Mouse (Mus musculus) cerebellum, postnatal 36 days (tissue): ENCODE results near the gene B4galnt3.

ENCODE experiments used
- DNase-seq, 2 experiments: peaks; one replicate each; pipeline ENCODE4 v3.0.0; 2021 to 2022; ENCODE audit warnings: mixed read lengths in 2 of 2

B4galnt3 gene

DNA sequence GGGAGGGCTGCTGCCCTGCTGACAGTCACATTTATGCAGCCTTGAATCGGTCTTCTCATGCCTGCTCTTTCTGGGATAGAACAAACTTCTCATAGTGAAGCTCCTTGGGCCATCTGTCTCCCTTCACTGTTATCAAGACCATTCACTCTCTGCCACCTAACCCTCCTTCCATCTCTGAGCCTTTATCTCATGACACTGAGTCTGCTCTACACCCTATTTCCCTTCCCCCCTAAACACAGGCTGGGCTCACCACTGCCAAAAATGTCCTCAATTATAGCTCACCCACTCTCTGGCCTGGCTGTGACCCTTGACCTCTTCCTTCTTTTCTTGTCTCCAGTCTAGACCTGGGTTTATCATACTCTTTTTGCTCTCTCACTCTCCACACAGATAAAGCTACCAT, 77.7 kb downstream of the B4galnt3 start:
- DNase-seq: no peak

DNA sequence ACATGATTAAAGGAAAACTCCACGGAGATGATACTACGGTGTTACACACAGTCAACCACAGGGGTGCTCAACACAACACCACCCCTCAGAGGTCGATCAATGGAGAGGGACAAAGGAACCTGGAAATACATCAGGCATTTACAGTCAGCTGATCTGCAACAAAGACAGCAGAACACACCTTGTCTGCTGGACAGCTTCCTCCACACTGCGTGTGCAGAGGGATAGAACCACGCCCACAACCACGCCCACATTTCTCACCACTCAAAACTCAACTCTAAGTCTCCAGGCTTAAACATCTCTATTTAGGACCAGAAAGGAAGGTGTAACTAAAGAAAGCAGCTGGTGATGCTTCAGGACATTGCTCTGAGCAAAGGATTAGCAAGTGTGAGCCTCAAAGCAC, 82.8 kb downstream of the B4galnt3 start:
- no peak for DNase-seq

DNA sequence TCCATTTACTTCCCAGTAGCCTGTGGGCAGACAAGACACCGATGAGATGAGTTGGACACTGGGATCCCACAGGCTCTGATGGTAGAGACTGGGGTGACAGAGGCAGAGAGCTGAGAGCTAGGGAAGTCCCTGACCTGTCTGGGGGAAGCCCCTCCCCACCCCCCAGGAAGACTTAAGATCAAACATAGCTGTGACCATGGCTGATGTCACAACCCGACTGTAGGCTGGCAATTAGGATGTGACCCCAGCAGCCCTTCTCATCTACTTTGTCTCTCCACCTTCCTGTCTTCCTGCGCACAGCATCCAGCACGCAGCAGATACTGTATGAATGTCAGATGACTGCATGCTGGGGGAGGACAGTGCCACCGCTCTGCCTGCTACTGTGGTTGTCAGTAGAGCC, 87.8 kb downstream of the B4galnt3 start:
- DNase-seq: no peak

DNA sequence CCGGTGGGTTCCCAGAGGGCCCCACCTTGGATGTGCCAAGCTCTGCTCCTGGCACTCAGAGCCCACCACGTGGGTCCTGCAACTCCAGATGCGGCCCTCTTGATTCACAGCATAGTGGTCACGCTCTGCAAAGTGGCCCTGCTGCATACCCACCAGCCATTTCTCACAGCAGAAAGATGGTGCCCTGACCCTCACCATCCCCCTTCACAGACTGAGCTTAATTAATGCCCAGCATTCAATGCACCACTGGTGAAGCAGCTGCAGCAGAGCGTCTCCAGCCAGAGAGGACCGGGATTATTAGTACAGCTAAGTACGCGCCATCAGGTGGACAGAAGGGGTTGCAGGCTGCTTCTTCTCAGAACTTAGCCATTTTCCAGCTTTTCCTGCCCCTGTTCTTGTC, 92.0 kb downstream of the B4galnt3 start:
- DNase-seq: no peak

DNA sequence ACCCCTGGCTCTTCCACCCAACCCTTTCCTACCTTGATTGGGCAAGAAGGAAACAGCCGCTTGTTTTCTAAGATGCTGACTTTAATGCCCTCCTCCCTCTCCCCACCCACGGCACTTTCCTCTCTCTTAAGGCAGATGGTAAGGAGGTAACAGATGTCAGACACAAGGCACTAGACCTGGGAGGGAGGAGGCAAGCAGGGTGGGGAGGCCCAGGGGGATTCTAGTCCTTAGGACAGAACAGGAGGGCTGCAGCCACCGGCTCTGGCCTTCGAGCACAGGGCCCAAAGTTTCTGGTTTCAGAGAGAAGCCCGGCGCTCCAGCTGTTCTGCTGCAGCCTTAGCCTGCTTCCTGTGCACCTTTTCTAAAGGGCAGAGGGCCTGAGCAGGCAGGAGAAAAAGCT, 92.4 kb downstream of the B4galnt3 start:
- no peak for DNase-seq

DNA sequence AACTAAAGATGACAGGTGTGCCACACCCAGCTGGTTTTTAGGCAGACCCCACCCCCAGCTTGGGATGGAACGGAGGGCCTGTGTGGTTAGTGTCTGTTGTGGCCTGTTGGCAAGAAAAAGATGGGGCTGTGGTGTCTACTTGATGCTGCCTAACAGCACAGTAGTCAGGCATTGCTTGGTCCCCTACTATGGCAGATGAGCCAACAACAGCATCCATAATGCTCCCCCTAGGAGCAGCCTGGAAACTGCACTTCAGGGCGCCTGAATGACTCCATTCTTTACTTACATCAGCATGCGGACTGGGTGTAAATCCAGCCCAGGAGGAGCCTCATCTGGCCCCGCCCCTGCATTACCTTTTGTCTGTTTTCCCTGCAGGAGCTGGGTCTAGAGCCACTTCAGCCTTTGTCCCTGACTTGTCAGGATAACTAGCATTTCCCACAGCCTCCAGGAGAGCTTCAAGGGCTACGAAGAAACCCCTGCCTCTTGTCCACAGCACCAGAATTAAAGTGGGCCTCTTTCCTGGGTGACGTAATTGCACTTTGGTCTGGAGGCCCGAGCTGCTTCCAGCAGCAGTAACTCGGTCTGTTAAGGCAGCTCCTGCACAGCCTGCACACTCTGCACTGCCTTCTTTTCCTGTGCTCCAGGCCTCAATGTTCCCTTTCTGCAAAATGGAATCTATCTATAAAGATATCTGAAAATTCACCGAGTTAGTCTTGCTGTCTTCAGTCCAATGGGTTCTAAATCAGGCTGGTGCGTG, 94.5 kb downstream of the B4galnt3 start:
- DNase-seq: no peak

DNA sequence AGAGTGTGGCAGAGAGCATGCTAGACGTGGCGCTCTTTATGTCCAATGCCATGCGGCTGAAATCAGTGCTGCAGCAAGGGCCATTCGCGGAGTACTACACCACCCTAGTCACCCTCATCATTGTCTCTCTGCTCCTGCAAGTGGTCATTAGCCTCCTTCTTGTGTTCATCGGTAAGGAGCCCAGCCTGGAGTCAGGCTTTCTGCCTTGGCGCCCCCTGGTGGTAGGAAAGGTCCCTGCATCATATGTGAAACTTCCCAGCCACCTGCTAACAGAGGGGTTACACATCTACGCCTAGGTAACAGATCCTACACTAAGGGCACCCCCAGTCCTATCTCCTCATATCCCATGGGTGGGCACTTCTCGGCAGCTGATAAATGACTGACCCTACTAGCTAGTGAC, 96.4 kb downstream of the B4galnt3 start:
- DNase-seq: peak; percentile 76 to 77

DNA sequence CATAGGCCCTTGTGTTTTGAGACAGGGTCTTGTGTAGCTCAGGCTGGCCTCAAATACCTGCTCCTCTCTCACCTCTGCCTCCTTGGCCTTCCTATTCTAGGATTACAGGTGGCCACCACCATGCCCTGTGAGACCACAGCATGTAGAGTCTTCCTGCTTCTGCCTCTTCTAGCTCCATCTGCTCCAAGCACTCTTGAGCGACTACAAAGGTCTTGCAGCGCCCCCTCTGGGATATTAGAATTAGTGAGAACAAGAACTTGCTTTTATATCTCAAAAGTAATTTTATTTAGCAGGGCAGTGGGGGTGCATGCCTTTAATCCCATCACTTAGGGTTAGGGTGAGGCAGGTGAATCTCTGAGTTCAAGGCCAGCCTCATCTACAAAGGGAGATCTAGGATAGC, 97.5 kb downstream of the B4galnt3 start:
- peak in 1 of 2 experiments; percentile 16 for DNase-seq

DNA sequence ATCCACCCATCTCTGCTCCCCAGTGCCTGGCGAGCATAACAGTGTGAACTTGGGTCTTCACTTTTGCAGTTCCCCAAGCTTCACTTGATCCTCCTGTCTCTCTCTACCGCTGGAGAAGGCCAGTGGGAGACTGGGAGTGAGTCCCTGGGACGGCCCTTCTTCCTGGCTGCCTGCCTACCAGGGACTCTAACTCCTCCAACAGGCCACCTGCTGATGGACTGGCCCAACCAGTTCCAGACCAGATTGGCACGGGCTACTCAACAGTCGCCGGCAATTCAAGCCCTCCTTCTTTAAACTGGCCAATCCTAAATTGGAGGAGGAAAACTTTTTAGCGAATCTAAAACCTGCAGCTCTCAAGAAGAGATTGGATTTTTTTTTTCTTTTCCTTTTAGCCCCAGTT, 99.4 kb downstream of the B4galnt3 start:
- DNase-seq: peak in 1 of 2 experiments; percentile 9

DNA sequence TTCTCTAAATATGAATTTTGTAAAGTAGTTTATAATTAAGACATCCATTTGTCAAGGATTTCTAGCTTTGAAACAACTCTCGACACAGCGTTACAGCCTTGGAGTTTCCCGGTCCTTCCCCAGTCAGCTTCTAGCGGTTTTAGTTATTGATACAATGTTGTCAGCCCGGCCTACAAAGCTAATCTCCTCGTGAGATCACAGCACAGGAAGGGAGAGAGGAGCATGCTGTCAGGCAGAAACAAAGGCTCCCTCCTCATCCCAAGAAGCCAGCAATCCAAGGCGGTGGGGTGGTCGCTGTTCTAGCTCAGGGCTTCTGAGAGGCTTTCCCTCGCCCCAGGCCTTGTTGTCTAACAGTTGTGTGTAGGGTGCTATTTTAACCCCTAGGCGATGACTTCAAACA, 100.1 kb downstream of the B4galnt3 start:
- DNase-seq: no peak

DNA sequence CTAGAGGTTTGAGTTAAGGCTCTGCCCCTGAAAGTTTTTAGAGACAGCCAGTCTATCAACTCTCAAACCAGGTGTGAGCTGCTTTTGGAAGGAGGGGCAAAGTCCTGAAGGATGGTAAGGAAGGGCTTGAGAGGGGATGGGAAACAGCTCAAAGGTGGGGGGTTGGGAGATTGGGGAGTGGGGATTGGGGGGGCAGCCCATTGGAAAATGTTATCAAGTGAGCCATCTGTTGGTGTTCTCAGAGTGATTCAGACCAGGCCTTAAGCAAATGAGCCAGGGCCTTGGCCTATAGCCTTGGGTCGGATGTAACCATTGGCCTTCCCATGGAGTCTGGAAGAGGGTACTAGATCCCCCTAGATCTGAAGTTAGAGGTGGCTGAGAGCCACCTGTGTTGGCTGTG, 100.6 kb downstream of the B4galnt3 start:
- no peak for DNase-seq

DNA sequence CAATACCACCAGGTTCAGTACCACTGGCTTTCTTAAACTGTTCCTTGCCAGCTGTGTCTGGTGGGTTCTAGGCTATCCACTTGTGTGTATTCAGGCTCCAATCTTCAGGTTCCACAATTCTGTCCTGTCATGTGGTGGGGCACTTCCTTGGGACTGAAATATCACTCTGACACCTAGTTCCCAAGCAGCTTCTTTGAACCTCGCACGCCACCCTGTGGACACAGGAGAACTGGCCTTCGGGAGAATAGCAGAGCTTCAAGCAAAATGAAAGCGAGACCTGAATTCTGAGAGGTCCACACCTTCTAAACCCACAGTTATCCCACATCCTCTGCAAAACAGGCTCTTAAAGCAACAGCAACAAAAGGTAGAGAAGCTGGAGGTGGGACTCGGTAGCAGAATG, 101.2 kb downstream of the B4galnt3 start:
- peak; percentile 81 to 83 for DNase-seq

DNA sequence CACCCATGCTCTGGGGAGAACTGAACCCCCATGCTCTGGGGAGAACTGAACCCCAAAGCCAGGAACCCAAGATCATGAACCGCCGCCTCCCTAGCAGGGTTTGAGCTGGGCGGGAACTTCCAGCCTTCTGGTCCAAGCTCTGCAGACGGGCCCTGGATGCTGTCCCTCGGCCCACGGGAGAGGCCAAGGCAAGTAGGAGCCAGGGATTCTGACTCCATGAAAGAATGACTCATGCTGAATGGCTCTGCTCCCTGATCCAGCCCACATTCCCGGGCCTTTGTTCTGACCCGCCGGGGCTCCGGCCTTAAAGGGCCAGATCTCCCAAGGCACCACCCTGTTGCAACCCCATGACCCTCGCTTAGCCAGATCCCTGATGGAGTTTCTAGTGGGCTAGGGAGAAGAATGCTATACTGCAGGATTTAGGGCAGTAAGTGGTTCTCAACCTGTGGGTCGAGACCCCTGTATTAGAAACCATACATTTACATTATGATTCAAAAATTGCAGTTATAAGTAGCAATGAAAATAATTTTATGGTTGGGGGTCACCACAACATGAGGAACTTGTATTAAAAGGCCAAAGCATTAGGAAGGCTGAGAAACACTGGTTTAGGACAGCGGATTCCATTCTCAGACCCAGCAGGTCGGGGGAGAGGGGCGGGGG, 102.0 kb downstream of the B4galnt3 start:
- peak; percentile 50 to 62 for DNase-seq

DNA sequence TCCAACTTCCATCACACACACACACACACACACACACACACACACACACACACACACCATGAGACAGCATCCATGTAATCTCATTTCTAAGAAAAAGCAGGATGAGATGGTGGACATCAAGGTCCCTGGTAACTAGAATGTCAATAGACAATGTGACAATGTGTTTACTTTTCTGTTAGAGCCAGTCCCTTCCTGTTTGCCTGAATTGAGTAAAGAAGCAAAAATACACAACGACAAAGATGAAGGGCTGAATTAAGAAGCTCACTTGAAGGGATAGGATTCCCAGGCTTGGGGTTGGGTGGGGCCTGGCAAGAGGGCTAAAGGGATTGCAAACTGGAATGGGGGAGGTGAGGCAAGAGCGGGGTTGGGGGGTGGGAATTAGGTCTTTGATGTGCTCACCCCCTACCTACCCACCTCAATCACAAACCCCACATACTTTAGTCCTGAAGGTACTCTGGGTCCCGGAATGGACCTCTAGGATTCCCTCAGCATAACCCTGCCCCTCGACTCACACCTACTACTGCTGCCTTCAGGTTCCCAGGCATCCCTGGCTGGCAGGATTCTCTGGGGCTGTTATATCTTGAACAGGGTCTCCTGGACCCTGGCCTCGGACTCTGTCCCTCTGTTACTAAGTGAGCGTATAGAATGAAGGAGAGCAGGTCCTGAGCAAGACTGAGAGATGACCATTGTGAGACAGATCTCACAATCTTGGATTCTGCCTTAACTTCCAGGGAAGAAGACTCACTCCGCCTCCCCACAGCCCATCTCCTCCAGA, 102.8 kb downstream of the B4galnt3 start:
- DNase-seq: no peak

DNA sequence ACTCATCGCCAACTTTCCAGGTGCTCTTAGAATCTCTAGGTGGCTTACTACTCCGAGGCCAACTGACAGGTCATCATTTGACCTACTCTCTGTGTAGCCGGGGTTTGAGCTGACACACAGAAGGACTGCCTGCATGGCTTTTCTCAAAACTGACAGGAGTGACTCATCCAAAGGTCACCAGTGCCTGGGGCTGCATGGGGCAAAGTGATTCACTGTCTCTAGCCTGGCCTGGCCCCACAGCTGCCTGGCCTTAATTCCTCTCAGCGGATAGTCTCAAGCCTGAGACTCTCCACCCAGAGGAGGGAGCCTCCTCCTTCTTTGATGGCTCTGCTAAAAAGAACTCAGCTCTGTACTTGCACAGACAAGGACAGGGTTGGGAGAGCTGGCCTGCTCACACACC, 103.4 kb downstream of the B4galnt3 start:
- no peak for DNase-seq

DNA sequence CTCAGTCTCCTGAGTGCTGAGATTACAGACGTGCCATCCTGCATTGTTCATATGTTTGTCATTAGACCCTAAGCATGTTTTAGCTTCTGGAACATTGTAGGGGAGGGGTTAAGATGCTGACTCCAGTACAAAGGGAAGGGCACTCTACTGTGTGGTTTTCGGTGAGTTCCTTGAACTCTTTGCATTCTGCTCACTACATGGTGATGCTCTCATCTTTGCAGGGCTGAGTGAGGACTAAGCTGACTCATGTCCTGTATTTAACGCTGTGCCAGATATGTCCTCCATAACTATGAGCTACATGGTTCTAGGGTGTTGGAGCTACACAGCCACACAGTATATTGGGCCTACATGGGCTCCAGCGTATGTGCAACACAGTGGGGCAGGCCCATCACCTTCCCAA, 104.0 kb downstream of the B4galnt3 start:
- DNase-seq: no peak

DNA sequence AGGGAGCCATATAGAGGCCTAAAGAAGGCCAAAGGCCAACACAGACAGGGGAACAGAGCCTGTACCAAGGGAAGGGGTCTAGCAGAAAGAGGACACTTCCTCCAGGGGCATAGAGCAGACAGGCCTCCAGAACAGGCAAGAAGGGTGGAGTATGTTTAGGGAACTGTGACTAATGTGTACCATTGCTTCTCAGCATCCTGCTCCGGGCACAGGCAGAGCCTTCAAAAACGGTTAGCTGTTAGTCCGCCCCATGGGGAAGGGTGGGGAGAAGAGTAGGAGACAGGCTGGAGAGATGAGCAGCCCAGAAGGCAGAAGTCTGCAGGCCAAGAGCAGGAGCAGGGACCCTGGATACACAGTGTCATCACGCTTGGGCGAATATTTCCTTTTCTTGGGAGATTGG, 105.1 kb downstream of the B4galnt3 start:
- DNase-seq: no peak

DNA sequence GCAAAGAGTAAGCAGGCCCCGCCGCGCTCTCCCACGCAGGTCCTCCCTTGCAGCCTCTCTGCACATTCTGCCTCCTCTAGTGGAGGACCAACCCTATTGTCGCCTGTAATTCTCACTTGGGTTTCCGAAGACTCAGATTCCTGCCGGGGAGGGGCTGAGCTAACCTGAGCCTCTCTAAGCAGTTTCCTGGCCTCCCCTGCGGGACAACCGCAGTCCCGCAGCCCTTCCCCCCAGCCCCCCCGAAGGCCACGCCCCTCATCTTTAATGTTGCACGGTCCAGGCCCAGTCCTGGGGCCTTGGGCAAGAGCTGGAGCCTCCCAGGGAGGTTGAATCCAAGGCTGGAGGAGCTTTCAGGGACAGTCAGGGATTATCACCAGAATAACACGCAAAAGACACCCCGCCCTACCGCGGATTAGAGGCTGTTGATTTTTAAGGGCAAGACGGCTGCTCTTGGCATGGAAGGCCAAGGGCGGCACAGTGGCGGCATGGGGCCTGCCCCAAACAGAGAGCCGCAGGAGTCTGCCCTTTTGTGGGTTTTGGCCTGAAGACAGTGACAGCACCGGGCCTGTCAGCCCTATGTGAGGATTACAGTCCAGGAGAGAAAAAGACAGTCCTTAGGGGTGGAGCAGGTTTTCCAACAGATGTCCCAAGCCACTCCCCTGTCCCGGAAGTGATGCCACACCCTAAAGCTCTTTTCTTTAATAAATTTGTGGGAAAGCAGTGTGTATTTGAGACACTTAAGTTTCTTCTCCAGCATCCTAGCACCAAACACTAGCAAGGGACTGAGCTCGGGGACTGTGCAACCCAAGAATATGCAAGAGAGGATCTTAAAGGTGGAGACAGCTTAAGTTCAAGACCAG, 105.8 kb downstream of the B4galnt3 start:
- DNase-seq: no peak

DNA sequence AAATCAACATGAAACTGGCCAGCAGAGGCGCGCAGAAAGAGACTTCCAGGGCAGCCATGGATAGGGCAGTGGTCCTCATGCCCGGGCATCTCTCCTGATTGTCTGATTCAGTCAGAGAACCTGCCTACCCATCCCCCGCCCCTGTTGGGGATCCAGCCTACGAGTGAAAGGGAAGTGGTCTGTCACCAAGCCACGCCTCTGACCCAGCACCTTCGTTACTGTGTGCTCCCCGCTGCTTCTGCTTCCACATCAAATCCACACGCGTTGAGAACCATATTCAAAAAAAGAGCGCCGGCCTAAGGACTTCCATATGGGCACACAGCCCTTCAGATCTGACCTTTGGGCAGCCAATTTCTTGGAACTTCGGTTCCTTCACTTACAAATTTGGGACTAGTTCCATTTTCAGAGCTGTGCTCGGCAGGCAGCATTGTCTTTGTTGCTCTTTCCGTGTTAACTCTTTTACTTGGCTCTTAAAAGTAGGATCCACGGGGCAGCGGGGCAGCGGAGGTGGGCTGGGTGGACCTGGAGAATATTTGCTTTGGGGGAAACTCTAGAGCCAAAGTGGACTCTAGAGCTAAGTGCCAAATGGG, 106.7 kb downstream of the B4galnt3 start:
- no peak for DNase-seq

DNA sequence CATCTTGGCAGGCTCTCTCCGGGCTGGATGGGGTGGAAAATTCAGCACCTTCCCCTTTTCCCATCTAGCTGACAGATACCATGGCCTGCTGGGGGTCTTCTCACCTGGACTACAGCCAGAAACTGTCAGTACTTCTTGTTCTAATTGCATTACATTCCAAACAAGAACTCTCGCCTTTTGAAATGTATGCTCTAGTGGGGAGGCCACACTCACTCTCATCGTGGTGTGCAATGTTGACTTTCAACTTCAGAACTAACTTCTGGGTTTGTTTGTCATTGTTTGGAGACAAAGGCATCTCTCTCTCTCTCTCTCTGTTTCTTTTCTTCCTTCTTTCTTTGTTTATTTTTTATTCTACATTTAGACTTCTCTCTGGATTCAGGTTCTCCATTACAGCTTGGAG, 107.8 kb downstream of the B4galnt3 start:
- no peak for DNase-seq

DNA sequence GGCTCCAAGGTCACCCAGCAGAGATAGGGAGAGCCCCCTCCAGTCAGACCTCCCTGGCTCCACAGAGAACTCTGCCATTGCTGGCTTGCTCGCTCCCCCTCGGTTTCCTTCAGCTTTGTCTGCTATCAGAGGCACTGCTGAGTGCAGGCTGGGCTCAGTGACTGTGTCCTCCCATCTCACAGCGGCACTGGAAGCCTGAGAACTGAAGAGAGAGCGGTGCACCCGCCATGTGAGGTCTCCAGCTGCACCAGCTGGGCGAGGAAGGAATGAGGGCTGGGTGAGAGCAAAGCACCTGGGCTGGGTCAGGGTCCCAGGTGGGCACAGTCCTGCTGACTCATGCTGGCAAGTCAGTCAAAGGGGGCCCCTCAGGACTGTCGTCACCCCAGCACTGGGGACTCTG, 108.6 kb downstream of the B4galnt3 start:
- DNase-seq: no peak

DNA sequence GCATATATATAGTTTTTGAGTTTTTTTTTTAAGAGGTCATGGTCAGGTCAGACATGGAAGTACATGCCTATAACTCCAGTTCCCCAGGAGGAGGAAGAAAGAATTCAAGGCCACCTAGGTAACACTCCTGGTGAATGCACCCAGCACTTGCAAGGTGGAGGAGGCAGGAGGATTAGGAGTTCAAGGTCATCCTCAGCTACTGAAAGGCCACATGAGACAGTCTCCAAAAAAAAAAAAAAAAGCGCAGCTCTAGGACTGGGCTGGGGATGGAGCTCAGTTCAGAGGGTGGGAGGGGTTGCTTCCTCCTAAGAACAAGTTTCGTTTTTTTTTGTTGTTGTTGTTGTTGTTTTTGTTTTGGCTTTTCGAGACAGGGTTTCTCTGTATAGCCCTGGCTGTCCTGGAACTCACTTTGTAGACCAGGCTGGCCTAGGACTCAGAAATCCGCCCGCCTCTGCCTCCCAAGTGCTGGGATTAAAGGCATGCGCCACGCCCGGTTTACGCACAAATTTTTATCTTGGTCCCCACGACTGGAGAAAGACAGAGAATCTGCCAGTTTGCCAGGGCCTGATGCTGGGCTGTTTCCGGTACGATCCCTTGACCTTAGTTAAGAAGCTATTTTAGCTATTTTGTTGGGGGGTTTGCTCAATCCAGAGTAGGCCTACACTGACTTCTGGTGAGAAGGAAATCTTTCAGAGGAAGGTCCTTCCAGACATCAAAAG, 109.2 kb downstream of the B4galnt3 start:
- DNase-seq: no peak
